Mouse (Mus musculus) ES-Bruce4 (cell line): ENCODE data around the gene Cpn1. TPM values are rescaled to one million over a fixed set of nuclear protein-coding genes. Genes with fewer than 3 reads are reported as not detected.

Source experiments
- H3K27ac ChIP-seq: 2 replicates; pipeline ENCODE4 v1.5.1; 2012; ENCODE audit warnings: low read length, inconsistent platforms; ENCODE audit not compliant: insufficient read depth
- H3K27me3 ChIP-seq: 2 replicates; pipeline ENCODE4 v1.6.1; 2012; ENCODE audit warnings: mild to moderate bottlenecking, low read length, inconsistent platforms; ENCODE audit not compliant: control insufficient read depth, poor library complexity, insufficient read depth, severe bottlenecking
- H3K36me3 ChIP-seq: 2 replicates; pipeline ENCODE4 v1.6.1; 2012; ENCODE audit warnings: inconsistent platforms, mild to moderate bottlenecking, low read length, moderate library complexity; ENCODE audit not compliant: control insufficient read depth, poor library complexity, insufficient read depth, severe bottlenecking
- H3K4me1 ChIP-seq: one replicate; pipeline ENCODE4 v1.8.1; 2011; ENCODE audit warnings: low read length; ENCODE audit not compliant: control insufficient read depth, insufficient read depth
- H3K4me3 ChIP-seq: 2 replicates; pipeline ENCODE4 v1.5.1; 2011; ENCODE audit warnings: low read depth, mild to moderate bottlenecking, low read length
- H3K9ac ChIP-seq: 2 replicates; pipeline ENCODE4 v1.6.1; 2012; ENCODE audit warnings: low read depth, mild to moderate bottlenecking, inconsistent platforms; ENCODE audit not compliant: poor library complexity, severe bottlenecking
- H3K9me3 ChIP-seq: replicated peaks from 2 replicates; pipeline ENCODE4 v1.6.1; 2012; ENCODE audit warnings: mild to moderate bottlenecking, low read length, inconsistent platforms; ENCODE audit not compliant: control insufficient read depth, poor library complexity, insufficient read depth, severe bottlenecking
- CTCF ChIP-seq: IDR thresholded peaks from one replicate; pipeline ENCODE4 v1.8.1; 2011; ENCODE audit warnings: low read depth, low read length
- EP300 ChIP-seq: IDR thresholded peaks from 2 replicates; pipeline ENCODE4 v1.6.1; 2011; ENCODE audit warnings: low read depth, low read length; ENCODE audit not compliant: insufficient read depth
- POLR2A ChIP-seq: IDR thresholded peaks from one replicate; pipeline ENCODE4 v1.8.1; 2011; ENCODE audit warnings: low read length; ENCODE audit not compliant: insufficient read depth
- polyA plus RNA-seq: library from polyadenylated mRNA; stranded (reverse); fragments of >200 nt; gene quantifications from 2 replicates; pipeline ENCODE4 v1.2.4, GENCODE M21; 2011; ENCODE audit warnings: low read depth; ENCODE audit not compliant: missing spikeins, insufficient read depth, insufficient read length

The Cpn1 gene
- polyA plus RNA-seq, 1 experiment, result 1.2 TPM

- Histone ChIP-seq H3K4me3 (no peak overlapping the region), H3K9ac (no peak overlapping the region), H3K9me3 (no peaks in the 10 kb centered on the region), H3K36me3 (no peaks in the 10 kb centered on the region), H3K27ac (no peak overlapping the region), H3K4me1 (peaks cover 1% of the 10 kb centered on the region), H3K27me3 (no peaks in the 10 kb centered on the region)
- TF ChIP-seq EP300 (no peak), CTCF (no peak), POLR2A (no peak)
These were observed 56.5 kb downstream of the Cpn1 start for GRCm38 (mm10) chr19:43929869-43930268.

- TF ChIP-seq CTCF, result no peak
- TF ChIP-seq POLR2A, result no peak
- no peak for TF ChIP-seq EP300
- no peaks in the 10 kb centered on the region for H3K9me3 ChIP-seq
- no peaks in the 10 kb centered on the region for H3K36me3 ChIP-seq
- no peaks in the 10 kb centered on the region for H3K27me3 ChIP-seq
- no peak overlapping the region for H3K9ac ChIP-seq
- no peak overlapping the region for H3K4me3 ChIP-seq
- H3K4me1 ChIP-seq, result peaks cover 3% of the 10 kb centered on the region
- no peak overlapping the region for H3K27ac ChIP-seq
These were observed 58.4 kb downstream of the Cpn1 start for GRCm38 (mm10) chr19:43927967-43928366.

GRCm38 (mm10) chr19:43927057-43927456 is 59.3 kb downstream of the Cpn1 start:
- no peak overlapping the region for H3K4me3 ChIP-seq
- H3K4me1 ChIP-seq, result peaks cover 3% of the 10 kb centered on the region
- no peak for TF ChIP-seq EP300
- no peak for TF ChIP-seq CTCF
- TF ChIP-seq POLR2A, result no peak
- no peaks in the 10 kb centered on the region for H3K9me3 ChIP-seq
- no peaks in the 10 kb centered on the region for H3K27me3 ChIP-seq
- no peak overlapping the region for H3K9ac ChIP-seq
- H3K27ac ChIP-seq, result no peak overlapping the region
- H3K36me3 ChIP-seq, result no peaks in the 10 kb centered on the region

GRCm38 (mm10) chr19:43926141-43926987 is 60.0 kb downstream of the Cpn1 start:
- Histone ChIP-seq H3K4me1 (peaks cover 3% of the 10 kb centered on the region), H3K36me3 (no peaks in the 10 kb centered on the region), H3K9me3 (no peaks in the 10 kb centered on the region), H3K9ac (no peak overlapping the region), H3K27ac (no peak overlapping the region), H3K4me3 (no peak overlapping the region), H3K27me3 (no peaks in the 10 kb centered on the region)
- TF ChIP-seq CTCF, result no peak
- no peak for TF ChIP-seq POLR2A

- Histone ChIP-seq H3K4me1 (peaks cover 3% of the 10 kb centered on the region), H3K4me3 (no peak overlapping the region), H3K9ac (no peak overlapping the region), H3K36me3 (no peaks in the 10 kb centered on the region), H3K9me3 (no peaks in the 10 kb centered on the region), H3K27ac (no peak overlapping the region), H3K27me3 (no peaks in the 10 kb centered on the region)
- no peak for TF ChIP-seq POLR2A
- no peak for TF ChIP-seq CTCF
- TF ChIP-seq EP300, result no peak
These were observed 62.0 kb downstream of the Cpn1 start for GRCm38 (mm10) chr19:43924361-43924760.

GRCm38 (mm10) chr19:43922963-43923362 is 63.4 kb downstream of the Cpn1 start:
- Histone ChIP-seq H3K27ac (no peak overlapping the region), H3K4me1 (peaks cover 3% of the 10 kb centered on the region), H3K9ac (no peak overlapping the region), H3K9me3 (no peaks in the 10 kb centered on the region), H3K4me3 (no peak overlapping the region), H3K27me3 (no peaks in the 10 kb centered on the region), H3K36me3 (no peaks in the 10 kb centered on the region)
- TF ChIP-seq POLR2A (no peak), CTCF (peak; percentile 52)
